8 mouse cellular contexts compared by ENCODE assay signal in the genomic region with DNA sequence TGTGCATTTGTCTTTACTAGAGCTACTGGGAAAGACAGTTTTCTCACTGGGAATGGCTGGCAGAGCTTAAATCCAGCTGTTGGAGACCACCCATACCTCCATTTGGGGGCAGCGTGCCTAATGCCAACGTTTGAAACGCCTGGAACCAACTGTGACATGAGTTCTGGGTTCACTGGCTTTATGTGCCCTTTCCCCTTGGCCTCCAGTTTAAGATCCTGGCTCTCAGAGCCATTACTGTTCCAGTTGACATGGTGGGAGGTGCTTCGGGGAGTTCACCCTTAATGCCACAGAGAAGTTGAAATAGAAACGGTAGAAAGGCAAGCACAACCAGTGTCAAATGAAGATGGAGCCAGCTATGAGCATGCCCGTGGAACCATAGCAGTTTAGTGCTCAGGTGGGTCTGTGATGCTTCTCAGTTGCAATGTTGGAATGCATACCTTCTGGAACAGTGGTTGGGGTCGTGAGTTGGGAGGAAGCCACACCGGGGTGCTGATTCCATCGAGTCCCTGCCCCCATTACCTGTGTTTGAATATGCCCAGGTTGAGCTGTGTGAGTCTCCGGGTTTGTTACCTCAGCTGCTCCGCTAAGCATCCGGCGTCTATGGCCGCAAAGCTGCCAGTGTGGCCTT. TPM values are rescaled to one million over a fixed set of nuclear protein-coding genes. Genes with fewer than 3 reads are reported as not detected.
DNase-seq lines count a peak whose midpoint lies in the region; ATAC-seq and TF ChIP-seq lines count a peak whose summit lies in the region.

No protein-coding gene starts in this region.

- TF ChIP-seq CTCF in cortical plate, adult 2 months (IDR thresholded peaks at IDR 0.05; ENCODE audit: extremely low read depth, insufficient read depth, low read length): no peak

- H3K4me3 ChIP-seq in kidney, embryonic 16.5 days (ENCODE audit: low read length): peak overlapping the region; percentile 69
- H3K4me3 ChIP-seq in cortical plate, adult 2 months (ENCODE audit: insufficient read depth, low read length): peak overlapping the region; percentile 85
- H3K4me3 ChIP-seq in hindbrain, embryonic 13.5 days: peak overlapping the region; percentile 82
- peak overlapping the region; percentile 61 for H3K4me3 ChIP-seq in midbrain, embryonic 15.5 days

- H3K36me3 ChIP-seq in kidney, embryonic 16.5 days (ENCODE audit: insufficient read depth, low read length): peaks cover 24% of the 10 kb centered on the region
- peaks cover 36% of the 10 kb centered on the region for H3K36me3 ChIP-seq in hindbrain, embryonic 13.5 days
- H3K36me3 ChIP-seq in midbrain, embryonic 15.5 days (replicated peaks): peaks cover 10% of the 10 kb centered on the region; the same call in 1 of the 2 replicates

- H3K9me3 ChIP-seq in kidney, embryonic 16.5 days (ENCODE audit: low read length): no peaks in the 10 kb centered on the region
- H3K9me3 ChIP-seq in hindbrain, embryonic 13.5 days: no peaks in the 10 kb centered on the region
- H3K9me3 ChIP-seq in midbrain, embryonic 15.5 days: no peaks in the 10 kb centered on the region

- no peaks in the 10 kb centered on the region for H3K27me3 ChIP-seq in kidney, embryonic 16.5 days (ENCODE audit: insufficient read depth, low read length)
- peaks cover 23% of the 10 kb centered on the region for H3K27me3 ChIP-seq in hindbrain, embryonic 13.5 days
- H3K27me3 ChIP-seq in midbrain, embryonic 15.5 days (replicated peaks): no peaks in the 10 kb centered on the region

- peak overlapping the region; percentile 98 for H3K4me2 ChIP-seq in kidney, embryonic 16.5 days (replicated peaks; ENCODE audit: low read depth, low read length)
- H3K4me2 ChIP-seq in hindbrain, embryonic 13.5 days: peak overlapping the region; percentile 83
- H3K4me2 ChIP-seq in midbrain, embryonic 15.5 days: peak overlapping the region; percentile 89

- TF ChIP-seq POLR2A in cortical plate, adult 2 months (IDR thresholded peaks at IDR 0.05; ENCODE audit: extremely low read depth, insufficient read depth, low read length): no peak

- ATAC-seq in kidney, embryonic 16.5 days (ENCODE audit: low FRiP score, low TSS enrichment): peak; percentile 3; the same call in 1 of the 2 replicates
- peak; percentile 8 for ATAC-seq in hindbrain, embryonic 13.5 days (ENCODE audit: low FRiP score)
- ATAC-seq in midbrain, embryonic 15.5 days (replicated peaks): peak; percentile 24

- H3K4me1 ChIP-seq in kidney, embryonic 16.5 days (ENCODE audit: insufficient read depth, low read length): peaks cover 17% of the 10 kb centered on the region
- H3K4me1 ChIP-seq in cortical plate, adult 2 months (ENCODE audit: control insufficient read depth, insufficient read depth, low read length): peaks cover 8% of the 10 kb centered on the region
- H3K4me1 ChIP-seq in hindbrain, embryonic 13.5 days (replicated peaks): peaks cover 53% of the 10 kb centered on the region
- peaks cover 50% of the 10 kb centered on the region for H3K4me1 ChIP-seq in midbrain, embryonic 15.5 days

- DNase-seq in kidney, postnatal 36 days: no peak
- no peak for DNase-seq in right cerebral cortex, postnatal 36 days (ENCODE audit: low spot score in 2 of 2)
- no peak for DNase-seq in urinary bladder, postnatal 10 days (ENCODE audit: low spot score)
- no peak for DNase-seq in layer of hippocampus, postnatal 14 days (ENCODE audit: low spot score in 2 of 2)

- H3K27ac ChIP-seq in kidney, embryonic 16.5 days (ENCODE audit: low read length): no peak overlapping the region
- H3K27ac ChIP-seq in cortical plate, adult 2 months (ENCODE audit: insufficient read depth, low read length): peak overlapping the region; percentile 79
- H3K27ac ChIP-seq in hindbrain, embryonic 13.5 days: peak overlapping the region; percentile 99
- peak overlapping the region; percentile 97 for H3K27ac ChIP-seq in midbrain, embryonic 15.5 days

- WGBS in kidney, embryonic 16.5 days: 5% methylated on average over 14 of the region's 14 CpGs
- WGBS in hindbrain, embryonic 13.5 days: 7% methylated on average over 14 of the region's 14 CpGs
- WGBS in midbrain, embryonic 15.5 days: 6% methylated on average over 14 of the region's 14 CpGs

- peak overlapping the region; percentile 77 for H3K9ac ChIP-seq in kidney, embryonic 16.5 days (replicated peaks; ENCODE audit: low read length)
- peak overlapping the region; percentile 92 for H3K9ac ChIP-seq in hindbrain, embryonic 13.5 days
- peak overlapping the region; percentile 76 for H3K9ac ChIP-seq in midbrain, embryonic 15.5 days

RNA-seq across cellular contexts. Expression of gene Prr7, which starts 0.6 kb away (rescaled TPM):
- polyA plus RNA-seq in kidney, embryonic 16.5 days (2015; fragmentation: Nextera tagmentation; extraction: Ambion mirVana): 0.37 and 0.59 TPM in 2 replicates
- polyA plus RNA-seq in cortical plate, adult 2 months (2012; rRNA removed): 68.1 and 73.5 TPM in 2 replicates
- 2.6 and 3.2 TPM in 2 replicates for polyA plus RNA-seq in hindbrain, embryonic 13.5 days (2015; fragmentation: Nextera tagmentation; extraction: Ambion mirVana)
- polyA plus RNA-seq in midbrain, embryonic 15.5 days (2015; fragmentation: Nextera tagmentation; extraction: Ambion mirVana): 5.5 and 5.7 TPM in 2 replicates
- total RNA-seq in layer of hippocampus, postnatal 14 days (2021): 10 to 100 TPM; 89.9 to 92.7 TPM

RNA-seq across cellular contexts. Expression of gene Grk6, which starts 18.6 kb away (rescaled TPM):
- polyA plus RNA-seq in kidney, embryonic 16.5 days (2015; fragmentation: Nextera tagmentation; extraction: Ambion mirVana): 17.4 and 25.6 TPM in 2 replicates
- 75.3 and 80.1 TPM in 2 replicates for polyA plus RNA-seq in cortical plate, adult 2 months (2012; rRNA removed)
- 27.7 and 31.3 TPM in 2 replicates for polyA plus RNA-seq in hindbrain, embryonic 13.5 days (2015; fragmentation: Nextera tagmentation; extraction: Ambion mirVana)
- 40.8 and 41.4 TPM in 2 replicates for polyA plus RNA-seq in midbrain, embryonic 15.5 days (2015; fragmentation: Nextera tagmentation; extraction: Ambion mirVana)
- 10 to 100 TPM; 74.2 to 76.8 TPM for total RNA-seq in layer of hippocampus, postnatal 14 days (2021)

RNA-seq across cellular contexts. Expression of gene Dbn1, which starts 24.4 kb away (rescaled TPM):
- 177 and 194 TPM in 2 replicates for polyA plus RNA-seq in kidney, embryonic 16.5 days (2015; fragmentation: Nextera tagmentation; extraction: Ambion mirVana)
- polyA plus RNA-seq in cortical plate, adult 2 months (2012; rRNA removed): 336 and 368 TPM in 2 replicates
- 615 and 625 TPM in 2 replicates for polyA plus RNA-seq in hindbrain, embryonic 13.5 days (2015; fragmentation: Nextera tagmentation; extraction: Ambion mirVana)
- polyA plus RNA-seq in midbrain, embryonic 15.5 days (2015; fragmentation: Nextera tagmentation; extraction: Ambion mirVana): 622 and 645 TPM in 2 replicates
- total RNA-seq in layer of hippocampus, postnatal 14 days (2021): 100 to 1,000 TPM; 335 to 353 TPM

RNA-seq across cellular contexts. Expression of gene F12, which starts 36.9 kb away (rescaled TPM):
- polyA plus RNA-seq in kidney, embryonic 16.5 days (2015; fragmentation: Nextera tagmentation; extraction: Ambion mirVana): 0.28 and 0.79 TPM in 2 replicates
- 0.63 and 1.0 TPM in 2 replicates for polyA plus RNA-seq in cortical plate, adult 2 months (2012; rRNA removed)
- polyA plus RNA-seq in hindbrain, embryonic 13.5 days (2015; fragmentation: Nextera tagmentation; extraction: Ambion mirVana): not detected in 2 replicates
- polyA plus RNA-seq in midbrain, embryonic 15.5 days (2015; fragmentation: Nextera tagmentation; extraction: Ambion mirVana): 0.09 and 0.14 TPM in 2 replicates
- under 1 TPM; 0.32 to 0.69 TPM for total RNA-seq in layer of hippocampus, postnatal 14 days (2021)

RNA-seq across cellular contexts. Expression of gene Pfn3, which starts 48.5 kb away (rescaled TPM):
- polyA plus RNA-seq in kidney, embryonic 16.5 days (2015; fragmentation: Nextera tagmentation; extraction: Ambion mirVana): 0.46 TPM in 1 of 2 replicates, not detected in the other
- 0.40 and 0.56 TPM in 2 replicates for polyA plus RNA-seq in cortical plate, adult 2 months (2012; rRNA removed)
- 0.80 TPM in 1 of 2 replicates, not detected in the other for polyA plus RNA-seq in hindbrain, embryonic 13.5 days (2015; fragmentation: Nextera tagmentation; extraction: Ambion mirVana)
- polyA plus RNA-seq in midbrain, embryonic 15.5 days (2015; fragmentation: Nextera tagmentation; extraction: Ambion mirVana): 0.43 and 0.45 TPM in 2 replicates
- total RNA-seq in layer of hippocampus, postnatal 14 days (2021): not detected

Comparison
In these comparisons a context has a peak if more than half of its experiments do, and no peak if none do; other contexts are left out.
1. RNA of gene Prr7, which starts 0.6 kb away (polyA plus RNA-seq): 68.1 to 73.5 TPM in cortical plate, adult 2 months; 5.5 to 5.7 TPM in midbrain, embryonic 15.5 days, 2.6 to 3.2 TPM in hindbrain, embryonic 13.5 days and 0.37 to 0.59 TPM in kidney, embryonic 16.5 days; every median in the first group is over 10 times any median in the second.
2. Peak in every context shown above with its lines, with median percentiles within 50 percentile points of each other: ATAC-seq, H3K4me2 ChIP-seq, H3K4me3 ChIP-seq and H3K9ac ChIP-seq.